Mouse (Mus musculus) bone marrow macrophage, adult 2 months (primary cell): ENCODE results near the gene Gphn.

Source experiments
- CTCF ChIP-seq: IDR thresholded peaks from 2 replicates; pipeline ENCODE4 v1.5.1; 2012; ENCODE audit warnings: low read depth, mild to moderate bottlenecking, low read length, moderate library complexity
- POLR2A ChIP-seq: IDR thresholded peaks from 2 replicates; pipeline ENCODE4 v1.6.1; 2012; ENCODE audit warnings: mild to moderate bottlenecking, low read depth, low read length, borderline replicate concordance

DNA sequence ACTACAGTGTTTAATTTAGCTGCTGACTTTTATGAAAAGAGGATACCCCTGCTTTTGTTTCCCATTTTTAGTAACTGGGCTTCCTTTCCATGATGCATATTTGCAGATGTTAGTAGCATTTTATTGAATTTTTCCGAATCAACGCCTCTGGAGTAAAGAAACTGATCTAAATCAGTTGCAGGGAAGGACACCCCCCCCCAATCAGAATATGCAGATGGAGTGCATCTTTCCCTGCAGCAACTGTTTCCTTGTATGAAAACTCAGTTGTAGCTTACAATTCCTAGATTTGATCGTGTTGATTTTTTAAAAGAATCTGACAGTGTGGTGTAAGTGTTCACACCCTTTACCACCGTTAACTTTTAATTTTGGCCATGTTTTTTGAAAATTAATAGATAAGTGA, 2.0 kb downstream of the Gphn start:
- TF ChIP-seq CTCF (no peak), POLR2A (no peak)
